ENCODE assay signal across 28 mouse cellular contexts in the genomic region with DNA sequence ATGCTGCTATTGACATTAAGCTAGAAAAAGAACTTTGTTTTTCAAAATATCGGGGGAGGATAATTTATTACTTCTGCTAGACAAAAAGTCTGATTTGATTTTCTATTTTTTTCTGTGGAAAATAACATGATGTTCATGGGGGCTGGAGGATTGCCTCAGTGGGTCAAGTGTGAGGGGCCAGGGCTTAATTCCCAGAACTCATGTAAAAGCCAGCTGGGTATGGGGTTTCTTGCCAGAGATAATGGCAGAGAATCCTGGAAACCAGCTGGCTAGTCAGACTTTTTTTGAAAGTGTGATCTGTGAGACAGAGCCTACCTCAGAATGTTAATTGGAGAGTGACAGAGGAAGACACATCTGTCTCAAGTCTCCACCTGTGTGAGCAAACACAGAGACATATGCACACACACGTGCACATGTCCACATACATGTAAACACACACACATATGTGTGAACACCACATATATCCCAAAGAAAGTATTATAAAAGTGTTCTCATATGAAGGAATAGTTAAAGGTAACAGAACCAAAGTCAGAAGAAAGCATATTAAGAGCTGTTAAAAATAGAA. TPM values are rescaled to one million over a fixed set of nuclear protein-coding genes. Genes with fewer than 3 reads are reported as not detected.
DNase-seq lines count a peak whose midpoint lies in the region; ATAC-seq and TF ChIP-seq lines count a peak whose summit lies in the region.
"Had no signal": no experiment of that assay in that cellular context is flagged by ENCODE, and none has a peak within 500 bp of the region (broad histone marks: within the 10 kb centered on the region; RNA-seq: fewer than 3 reads in every experiment).

No protein-coding gene starts in this region.

- ATAC-seq in forebrain, embryonic 14.5 days, result no peak
- no peak for ATAC-seq in forebrain, embryonic 16.5 days
- no peak for ATAC-seq in forebrain, postnatal 0 days
- no peak for ATAC-seq in forebrain, embryonic 11.5 days (replicated peaks; ENCODE audit: low FRiP score)
- ATAC-seq: activated CD4-positive, CD25-positive, alpha-beta regulatory T cell, adult 4 months; CD4-positive, CD25-positive, alpha-beta regulatory T cell, adult 4 months; Patski had no signal

- no peak overlapping the region for H3K4me3 ChIP-seq in forebrain, embryonic 14.5 days (ENCODE audit: low read depth, low read length)
- H3K4me3 ChIP-seq in forebrain, embryonic 16.5 days (replicated peaks; ENCODE audit: low read length), result no peak overlapping the region
- no peak overlapping the region for H3K4me3 ChIP-seq in forebrain, postnatal 0 days (ENCODE audit: low read depth, low read length)
- no peak overlapping the region for H3K4me3 ChIP-seq in forebrain, embryonic 11.5 days (ENCODE audit: low read depth, low read length)
- H3K4me3 ChIP-seq: embryonic facial prominence, embryonic 13.5 days; embryonic facial prominence, embryonic 15.5 days; erythroblast, embryonic 14.5 days; gastrocnemius, adult 2 months had no signal

- H3K9ac ChIP-seq in forebrain, embryonic 14.5 days (ENCODE audit: low read length), result no peak overlapping the region
- no peak overlapping the region for H3K9ac ChIP-seq in forebrain, embryonic 16.5 days (replicated peaks; ENCODE audit: low read depth, low read length)
- no peak overlapping the region for H3K9ac ChIP-seq in forebrain, postnatal 0 days
- no peak overlapping the region for H3K9ac ChIP-seq in forebrain, embryonic 11.5 days (ENCODE audit: low read length)
- H3K9ac ChIP-seq: embryonic facial prominence, embryonic 13.5 days; embryonic facial prominence, embryonic 15.5 days had no signal

- H3K9me3 ChIP-seq in forebrain, embryonic 14.5 days (replicated peaks; ENCODE audit: control insufficient read depth, low read length), result no peaks in the 10 kb centered on the region
- no peaks in the 10 kb centered on the region for H3K9me3 ChIP-seq in forebrain, embryonic 16.5 days (ENCODE audit: control insufficient read depth, low read length)
- H3K9me3 ChIP-seq in forebrain, postnatal 0 days (ENCODE audit: low read length), result no peaks in the 10 kb centered on the region
- no peaks in the 10 kb centered on the region; the same call in 1 of the 2 replicates for H3K9me3 ChIP-seq in forebrain, embryonic 11.5 days (ENCODE audit: control insufficient read depth, low read length)
- H3K9me3 ChIP-seq: embryonic facial prominence, embryonic 13.5 days had no signal

- DNase-seq in cerebellum, postnatal 10 days, result peak; percentile 26 to 39
- no peak for DNase-seq in cerebellum, postnatal 25 days
- DNase-seq in forebrain, embryonic 14.5 days (ENCODE audit: low spot score), result peak; percentile 36
- DNase-seq in forebrain, postnatal 0 days, result peak; percentile 14
- DNase-seq in forebrain, embryonic 11.5 days (ENCODE audit: low spot score), result no peak
- DNase-seq in adipocyte (ENCODE audit: low spot score), result peak; percentile 74
- no peak for DNase-seq in adrenal gland, adult 2 months
- DNase-seq: adrenal gland, adult 8-10 months; adrenal gland, postnatal 14 days; adrenal gland, postnatal 36 days; B cell, adult 2 months; cerebellum, adult 11 months; cerebellum, adult 18-20 months; cerebellum, adult 8-10 months; cerebellum, adult 9-11 months; cerebellum, postnatal 36 days; embryo, embryonic 11 days; gastrocnemius, adult 2 months had no signal

- TF ChIP-seq CTCF in forebrain, postnatal 0 days (IDR thresholded peaks at IDR 0.05; ENCODE audit: low read depth), result no peak

- H3K4me2 ChIP-seq in forebrain, embryonic 14.5 days (ENCODE audit: low read length), result no peak overlapping the region
- H3K4me2 ChIP-seq in forebrain, embryonic 16.5 days (ENCODE audit: low read length), result no peak overlapping the region
- H3K4me2 ChIP-seq in forebrain, postnatal 0 days (ENCODE audit: low read depth), result no peak overlapping the region
- H3K4me2 ChIP-seq in forebrain, embryonic 11.5 days (ENCODE audit: low read depth, low read length, severe bottlenecking), result no peak overlapping the region
- H3K4me2 ChIP-seq: embryonic facial prominence, embryonic 13.5 days; embryonic facial prominence, embryonic 15.5 days had no signal

- WGBS in forebrain, embryonic 14.5 days, result 87% methylated on average over 2 of the region's 2 CpGs
- WGBS in forebrain, embryonic 16.5 days, result 76% methylated on average over 2 of the region's 2 CpGs
- WGBS in forebrain, postnatal 0 days, result 68% methylated on average over 2 of the region's 2 CpGs
- 91% methylated on average over 2 of the region's 2 CpGs for WGBS in forebrain, embryonic 11.5 days

- H3K27me3 ChIP-seq in forebrain, embryonic 14.5 days (replicated peaks; ENCODE audit: control insufficient read depth, insufficient read depth, low read length), result no peaks in the 10 kb centered on the region
- H3K27me3 ChIP-seq in forebrain, embryonic 16.5 days (replicated peaks; ENCODE audit: control insufficient read depth, insufficient read depth, low read length), result no peaks in the 10 kb centered on the region
- no peaks in the 10 kb centered on the region for H3K27me3 ChIP-seq in forebrain, postnatal 0 days (ENCODE audit: insufficient read depth, low read length)
- no peaks in the 10 kb centered on the region for H3K27me3 ChIP-seq in forebrain, embryonic 11.5 days (ENCODE audit: control insufficient read depth, insufficient read depth, low read length)
- H3K27me3 ChIP-seq: embryonic facial prominence, embryonic 13.5 days; embryonic facial prominence, embryonic 15.5 days had no signal

- no peak overlapping the region for H3K27ac ChIP-seq in forebrain, embryonic 14.5 days (ENCODE audit: low read depth, low read length)
- H3K27ac ChIP-seq in forebrain, embryonic 16.5 days (ENCODE audit: low read length), result no peak overlapping the region
- H3K27ac ChIP-seq in forebrain, postnatal 0 days (ENCODE audit: low read depth, low read length), result no peak overlapping the region
- no peak overlapping the region for H3K27ac ChIP-seq in forebrain, embryonic 11.5 days (ENCODE audit: low read depth, low read length)
- H3K27ac ChIP-seq: embryonic facial prominence, embryonic 13.5 days; embryonic facial prominence, embryonic 15.5 days; gastrocnemius, adult 2 months had no signal

- no peaks in the 10 kb centered on the region for H3K4me1 ChIP-seq in forebrain, embryonic 14.5 days (ENCODE audit: control insufficient read depth, insufficient read depth, low read length)
- no peaks in the 10 kb centered on the region for H3K4me1 ChIP-seq in forebrain, embryonic 16.5 days (replicated peaks; ENCODE audit: control insufficient read depth, insufficient read depth, low read length)
- no peaks in the 10 kb centered on the region for H3K4me1 ChIP-seq in forebrain, postnatal 0 days (ENCODE audit: insufficient read depth)
- H3K4me1 ChIP-seq in forebrain, embryonic 11.5 days (replicated peaks; ENCODE audit: control insufficient read depth, insufficient read depth, low read length), result no peaks in the 10 kb centered on the region
- H3K4me1 ChIP-seq: embryonic facial prominence, embryonic 13.5 days; embryonic facial prominence, embryonic 15.5 days had no signal

- H3K36me3 ChIP-seq in forebrain, embryonic 14.5 days (ENCODE audit: control insufficient read depth, insufficient read depth, low read length), result no peaks in the 10 kb centered on the region
- H3K36me3 ChIP-seq in forebrain, embryonic 16.5 days (ENCODE audit: control insufficient read depth, insufficient read depth), result no peaks in the 10 kb centered on the region
- H3K36me3 ChIP-seq in forebrain, postnatal 0 days (ENCODE audit: insufficient read depth), result no peaks in the 10 kb centered on the region
- H3K36me3 ChIP-seq in forebrain, embryonic 11.5 days (ENCODE audit: control insufficient read depth, insufficient read depth, low read length), result no peaks in the 10 kb centered on the region
- H3K36me3 ChIP-seq: embryonic facial prominence, embryonic 13.5 days; embryonic facial prominence, embryonic 15.5 days; G1E had no signal

RNA-seq across cellular contexts. Expression of gene Fam181b, which starts 25.2 kb away (rescaled TPM):
- polyA plus RNA-seq in forebrain, embryonic 14.5 days (2014; fragmentation: Nextera tagmentation; extraction: Ambion mirVana), result 20.7 and 25.3 TPM in 2 replicates
- 23.6 and 27.0 TPM in 2 replicates for polyA plus RNA-seq in forebrain, embryonic 16.5 days (2015; fragmentation: Nextera tagmentation; extraction: Ambion mirVana)
- 40.0 and 42.6 TPM in 2 replicates for total RNA-seq in forebrain, postnatal 0 days (2014; rRNA removed)
- polyA plus RNA-seq in forebrain, postnatal 0 days (2015; fragmentation: Nextera tagmentation; extraction: Ambion mirVana), result 37.2 and 37.5 TPM in 2 replicates
- 49.5 and 51.4 TPM in 2 replicates for polyA plus RNA-seq in forebrain, embryonic 11.5 days (2014; fragmentation: Nextera tagmentation; extraction: Ambion mirVana)
- total RNA-seq in adrenal gland, adult 2 months (2021), result 1 to 10 TPM; 1.4 to 6.3 TPM
- 10.8 and 19.8 TPM in 2 replicates for polyA plus RNA-seq in adrenal gland, adult 2 months (2012; rRNA removed)
- total RNA-seq: CH12.LX; common myeloid progenitor, adult 5-6 weeks had no signal
- polyA plus RNA-seq: activated CD4-positive, CD25-positive, alpha-beta regulatory T cell, adult 4 months; CD4-positive, CD25-positive, alpha-beta regulatory T cell, adult 4 months; erythroblast, embryonic 14.5 days; G1E; Patski had no signal

Comparison
In these comparisons a context has a peak if more than half of its experiments do, and no peak if none do; other contexts are left out.
1. DNase-seq: peak in cerebellum, postnatal 10 days (2 of 2), forebrain, embryonic 14.5 days (single experiment), forebrain, postnatal 0 days (single experiment) and adipocyte (single experiment); none in cerebellum, postnatal 25 days (0 of 2), forebrain, embryonic 11.5 days (single experiment) and adrenal gland, adult 2 months (single experiment).